Mouse (Mus musculus): ENCODE measurements around the gene Fbxl2.
"Not testable (repeated sequence)": the region's sequence is repeated elsewhere in the genome, so short reads cannot be mapped to it uniquely, and the experiment has no call there.

Gene Fbxl2

GRCm38 (mm10) chr9:114046028-114046427 is at the start of gene Fbxl2:
TSS of gene Fbxl2 (minus strand) at chr9:114046191.
- no peak for DNase-seq

GRCm38 (mm10) chr9:114094854-114095253 is 48.9 kb upstream of the Fbxl2 start:
- no peak for DNase-seq

- DNase-seq: peak; percentile 54
Observed at GRCm38 (mm10) chr9:114092188-114092587, 46.2 kb upstream of the Fbxl2 start.

DNA sequence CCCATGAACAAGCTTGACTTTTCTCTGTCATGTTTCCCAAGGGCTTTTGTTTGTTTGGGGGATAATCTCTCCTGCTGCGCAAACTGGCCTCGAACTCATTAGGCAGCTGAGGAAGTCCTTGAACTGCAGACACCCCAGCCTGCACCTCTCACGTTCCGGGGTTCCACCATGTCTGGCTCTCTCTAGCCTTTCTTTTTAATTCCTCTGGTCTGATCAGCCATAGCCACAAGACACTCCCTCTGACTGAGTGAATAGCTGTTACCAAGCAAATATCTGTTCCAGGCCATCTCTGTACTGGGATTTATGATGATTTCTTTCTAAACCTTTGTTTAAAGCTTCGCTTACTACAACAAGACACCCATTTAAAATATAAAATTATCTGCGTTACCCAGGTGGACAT is 42.9 kb upstream of the Fbxl2 start:
- not testable (repeated sequence) for DNase-seq

- DNase-seq: no peak
Observed at GRCm38 (mm10) chr9:114087106-114087815, 41.3 kb upstream of the Fbxl2 start.

GRCm38 (mm10) chr9:114086422-114086821 is 40.4 kb upstream of the Fbxl2 start:
- DNase-seq: no peak

GRCm38 (mm10) chr9:114073681-114074080 is 27.7 kb upstream of the Fbxl2 start:
- DNase-seq: peak; percentile 5

- DNase-seq: no peak
Observed at GRCm38 (mm10) chr9:114069372-114069771, 23.4 kb upstream of the Fbxl2 start.

DNA sequence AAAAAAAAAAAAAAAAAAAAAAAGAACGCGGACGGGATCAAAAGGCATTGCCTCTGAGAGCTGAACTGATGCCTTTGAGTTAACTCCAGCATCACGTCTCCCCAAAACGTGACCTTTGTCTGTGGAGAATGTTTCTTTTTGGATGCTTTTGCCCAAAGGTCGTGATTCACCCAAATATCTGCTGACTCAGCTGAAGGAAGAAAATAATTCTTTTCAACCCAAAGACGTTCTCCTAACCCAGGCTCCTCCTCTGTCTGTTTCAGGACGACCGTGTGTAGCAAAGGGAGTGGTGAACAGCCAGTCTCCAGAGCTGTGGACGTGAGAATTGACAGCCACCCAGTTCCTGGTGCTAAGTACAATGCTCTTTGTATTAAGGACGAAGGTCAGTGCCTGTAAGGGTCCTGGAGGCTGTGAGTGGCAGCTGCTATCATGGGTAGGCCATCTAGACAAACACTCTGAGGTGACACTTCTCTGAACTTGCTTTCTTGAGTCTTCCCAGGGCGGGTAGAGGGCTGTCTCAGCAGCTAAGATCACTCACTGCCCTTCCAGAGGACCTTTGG is 22.6 kb upstream of the Fbxl2 start:
- DNase-seq: no peak

DNA sequence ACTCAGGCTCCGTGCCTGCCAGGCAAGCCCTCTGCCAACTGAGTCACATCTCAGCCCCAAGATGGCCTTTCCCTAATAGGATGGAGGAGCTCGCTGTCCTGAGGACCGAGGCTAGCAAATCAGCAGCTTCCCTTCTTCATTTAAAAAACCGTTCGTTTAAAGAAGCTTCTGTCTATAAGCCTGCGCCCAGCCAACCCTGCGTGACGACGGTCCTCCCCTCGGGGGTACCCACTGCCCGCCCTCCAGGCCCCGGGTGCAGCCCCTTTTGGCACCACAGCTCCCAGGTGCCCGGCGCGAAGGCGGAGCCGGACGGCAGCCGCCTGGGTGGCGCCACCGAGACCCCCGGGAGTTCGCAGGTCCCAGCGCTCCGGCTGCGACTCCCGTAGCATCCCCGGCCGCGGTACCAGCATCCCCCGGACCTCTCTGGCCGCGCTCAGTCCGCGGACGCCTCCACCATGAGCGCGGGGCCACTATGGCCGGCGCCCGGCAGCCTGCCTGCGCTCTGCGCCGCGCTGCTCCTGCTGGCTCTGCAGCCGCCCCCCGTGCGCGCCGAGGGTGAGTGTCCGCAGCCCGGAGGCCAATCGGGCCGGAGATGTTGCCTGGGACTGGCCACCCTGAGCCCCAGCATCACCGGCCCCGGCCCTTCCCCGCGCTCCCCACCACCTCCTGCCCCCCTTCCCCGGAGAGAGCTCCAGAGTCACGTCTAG is 11.3 kb upstream of the Fbxl2 start, which contains the start of gene Susd5:
TSS of gene Susd5 (plus strand) at position 51 of the 707 bp plus-strand sequence.
- DNase-seq: peak; percentile 15

- no peak for DNase-seq
Observed at GRCm38 (mm10) chr9:114052866-114053265, 6.9 kb upstream of the Fbxl2 start.

DNA sequence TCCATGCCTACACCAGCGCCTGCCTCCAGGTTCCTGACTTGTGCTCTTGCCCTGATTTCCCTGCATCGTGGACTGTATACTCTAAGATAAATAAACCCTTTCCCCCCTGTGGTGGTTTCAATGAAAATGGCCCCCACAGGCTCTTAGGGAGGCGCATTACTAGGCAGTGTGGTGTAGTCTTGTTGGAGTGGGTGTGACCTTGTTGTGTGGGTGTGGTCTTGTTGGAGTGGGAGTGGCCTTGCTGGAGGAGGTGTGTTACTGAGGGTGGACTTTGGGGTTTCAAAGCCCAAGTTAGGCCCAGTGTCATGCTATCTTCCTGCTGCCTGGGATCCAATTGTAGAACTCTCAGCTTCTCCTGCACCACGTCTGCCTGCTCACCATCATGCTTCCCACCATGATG is 6.0 kb upstream of the Fbxl2 start:
- DNase-seq: no peak

DNA sequence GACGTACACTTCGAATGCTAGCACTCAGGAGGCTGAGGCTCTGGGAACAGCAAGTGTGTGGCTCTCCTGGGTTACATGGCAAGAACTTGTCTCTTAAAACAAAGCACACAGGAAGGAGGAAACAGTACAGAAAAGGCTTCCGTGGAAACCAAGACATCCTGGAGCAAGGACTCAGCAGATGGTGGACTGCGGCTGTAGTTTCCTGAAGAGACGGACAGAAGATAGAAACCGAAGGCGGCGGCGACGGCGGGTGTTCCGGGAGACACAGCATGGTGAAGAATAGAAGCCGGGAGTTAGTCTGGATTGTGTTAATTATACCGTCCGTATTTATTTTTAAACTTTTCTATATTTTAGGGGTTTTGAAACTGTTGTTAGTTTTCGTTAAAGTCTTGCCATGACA is 4.8 kb upstream of the Fbxl2 start:
- peak; percentile 36 for DNase-seq

- DNase-seq: no peak
Observed at GRCm38 (mm10) chr9:114050106-114050505, 4.1 kb upstream of the Fbxl2 start.

- no peak for DNase-seq
Observed at GRCm38 (mm10) chr9:114046676-114047075, 685 bp upstream of the Fbxl2 start.

DNA sequence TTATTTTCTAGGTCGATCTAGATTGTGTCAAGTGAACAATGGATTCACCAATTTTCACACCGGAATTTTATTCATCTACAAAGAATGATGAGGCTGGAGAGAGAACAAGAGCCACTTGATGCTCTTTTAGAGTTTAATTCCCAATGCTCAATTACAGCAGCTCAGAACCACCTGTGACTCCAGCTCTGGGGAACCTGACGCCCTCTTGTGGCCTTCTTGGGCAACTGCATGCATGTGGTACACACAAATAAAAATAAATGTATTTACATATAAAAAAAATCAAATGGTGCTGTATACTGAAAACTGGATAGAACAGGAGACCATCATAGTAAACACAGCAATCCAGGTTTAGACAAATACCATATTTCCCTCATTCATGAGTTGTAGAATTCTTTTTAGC is 1.5 kb downstream of the Fbxl2 start:
- no peak for DNase-seq

DNA sequence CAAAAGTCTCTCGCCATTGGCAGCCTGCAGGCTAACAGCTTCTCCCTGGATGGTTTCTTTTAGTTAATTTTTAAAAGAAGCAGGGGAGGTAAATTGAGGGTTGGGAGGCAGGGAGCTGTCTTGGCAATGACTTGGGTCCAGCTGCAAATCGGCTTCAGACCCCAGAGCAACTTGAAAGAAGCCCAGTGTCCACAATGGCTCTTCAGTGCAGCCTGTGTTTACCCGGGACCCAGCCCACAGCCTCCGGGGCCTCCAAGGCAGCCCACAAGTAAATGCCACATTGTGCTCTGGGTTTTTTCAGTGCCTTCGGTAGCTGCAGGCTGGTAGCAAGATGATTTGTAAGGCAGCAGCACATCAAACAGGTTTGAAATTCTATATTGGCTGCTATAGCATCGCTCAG is 3.5 kb downstream of the Fbxl2 start:
- DNase-seq: peak; percentile 9

DNA sequence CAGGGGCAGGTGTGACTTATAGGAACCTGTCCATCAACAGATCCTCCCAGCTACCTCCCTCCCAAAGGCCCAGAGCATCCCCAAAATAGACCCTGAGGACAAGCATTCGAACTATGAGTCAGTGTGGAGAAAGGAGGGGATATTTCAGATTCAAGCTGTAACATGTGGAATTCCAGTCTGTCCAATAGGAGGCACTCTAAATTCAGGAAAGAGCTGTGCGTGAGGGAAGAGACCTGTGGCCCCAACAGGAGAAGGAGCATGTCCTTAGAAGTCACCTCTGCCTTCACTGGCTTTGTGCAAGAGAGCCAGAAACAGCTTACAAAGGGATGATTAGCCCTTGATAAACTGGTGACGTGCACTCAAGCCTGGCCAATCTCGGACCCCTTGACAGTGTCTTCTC is 5.0 kb downstream of the Fbxl2 start:
- no peak for DNase-seq

- peak; percentile 84 for DNase-seq
Observed at GRCm38 (mm10) chr9:114026261-114026934, 19.6 kb downstream of the Fbxl2 start.

- no peak for DNase-seq
Observed at GRCm38 (mm10) chr9:114025846-114026245, 20.1 kb downstream of the Fbxl2 start.

- no peak for DNase-seq
Observed at GRCm38 (mm10) chr9:114025182-114025581, 20.8 kb downstream of the Fbxl2 start.

- no peak for DNase-seq
Observed at GRCm38 (mm10) chr9:114022141-114022540, 23.9 kb downstream of the Fbxl2 start.

- no peak for DNase-seq
Observed at GRCm38 (mm10) chr9:114019012-114019762, 26.8 kb downstream of the Fbxl2 start.

Data from right cerebral cortex, postnatal 4 days (tissue).